Mouse (Mus musculus): Measurements from ENCODE around the gene Brwd3.
A peak's percentile ranks its signal among the peaks of the same experiment; 100 is the strongest.

The Brwd3 gene

DNA sequence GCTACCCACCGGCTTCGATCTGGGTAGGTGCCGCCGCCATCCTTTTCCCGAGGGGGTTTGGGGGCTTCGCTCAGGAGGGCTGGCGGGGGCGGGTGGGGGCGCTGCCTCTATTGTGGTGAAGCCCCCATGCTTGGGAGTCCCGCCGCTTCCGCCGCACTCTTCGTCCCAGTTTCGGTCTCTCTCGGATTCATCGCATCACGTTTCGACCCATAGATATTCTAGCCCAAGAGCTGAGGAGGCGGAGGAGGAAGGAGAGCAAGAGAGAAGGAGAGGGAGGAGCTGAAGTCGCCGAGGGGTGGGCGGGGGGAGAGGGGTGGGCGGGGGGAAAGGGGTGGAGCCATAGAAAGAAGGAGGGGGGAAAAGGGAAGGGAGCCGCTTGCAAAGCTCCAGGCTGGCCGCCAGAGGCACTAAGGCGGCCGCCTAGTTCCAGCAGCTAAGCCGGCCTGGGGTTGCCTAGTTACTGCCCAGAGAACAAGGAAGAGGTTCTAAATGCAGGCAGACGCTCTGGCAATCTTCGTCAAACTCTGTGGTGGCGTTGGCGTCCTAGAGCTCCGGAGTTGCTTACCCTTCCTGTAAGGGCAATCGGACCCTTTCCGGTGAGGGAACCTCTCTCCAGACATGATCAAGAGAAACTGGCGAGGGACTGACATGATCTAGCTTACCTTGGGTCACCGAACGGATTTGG is at the start of gene Brwd3:
Gene Brwd3, minus strand, starts transcription at position 283 of the 685 bp plus-strand sequence.
- DNase-seq (ENCODE audit: low spot score), result peak; percentile 81

GRCm38 (mm10) chrX:108862632-108863031 is 28.5 kb upstream of the Brwd3 start:
- DNase-seq (ENCODE audit: low spot score), result no peak

DNA sequence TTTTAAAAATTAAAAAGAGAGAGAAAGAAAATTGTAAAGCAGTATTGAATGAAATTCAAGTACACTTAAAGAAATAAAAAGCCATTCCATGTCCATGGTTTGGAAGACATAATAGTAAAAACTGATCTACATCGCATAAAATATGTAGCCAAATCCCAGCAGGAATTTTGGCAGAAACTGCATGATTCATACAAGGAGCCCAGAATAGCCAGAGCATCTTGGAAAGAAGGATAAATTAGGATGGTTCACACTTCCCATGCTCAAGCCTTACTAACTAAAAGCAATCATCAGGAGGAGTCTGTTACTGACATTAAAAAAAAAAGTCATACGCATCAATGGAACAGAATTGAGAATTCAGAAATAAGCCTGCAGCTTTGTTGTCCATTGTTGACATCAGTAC is 8.5 kb upstream of the Brwd3 start:
- no peak for DNase-seq (ENCODE audit: low spot score)

DNA sequence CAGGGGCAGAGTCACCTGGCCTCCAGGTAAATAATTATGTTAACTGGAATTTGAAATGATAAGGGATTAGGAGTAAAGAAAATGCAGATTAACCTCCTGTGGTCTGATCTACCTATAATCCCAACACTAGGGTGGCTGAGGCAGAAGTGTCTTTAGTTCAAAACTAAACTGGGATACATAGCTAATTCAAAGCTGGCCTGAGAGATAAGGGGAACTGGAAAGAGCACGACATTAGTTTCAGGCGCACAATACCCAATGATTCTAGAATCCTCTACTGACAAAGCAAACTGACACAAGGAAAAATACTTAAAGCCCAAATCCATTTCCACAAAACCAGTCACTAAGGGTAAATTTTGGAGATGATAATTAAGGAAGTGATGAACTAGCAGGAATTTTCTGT is 2.2 kb upstream of the Brwd3 start:
- DNase-seq (ENCODE audit: low spot score), result no peak

DNA sequence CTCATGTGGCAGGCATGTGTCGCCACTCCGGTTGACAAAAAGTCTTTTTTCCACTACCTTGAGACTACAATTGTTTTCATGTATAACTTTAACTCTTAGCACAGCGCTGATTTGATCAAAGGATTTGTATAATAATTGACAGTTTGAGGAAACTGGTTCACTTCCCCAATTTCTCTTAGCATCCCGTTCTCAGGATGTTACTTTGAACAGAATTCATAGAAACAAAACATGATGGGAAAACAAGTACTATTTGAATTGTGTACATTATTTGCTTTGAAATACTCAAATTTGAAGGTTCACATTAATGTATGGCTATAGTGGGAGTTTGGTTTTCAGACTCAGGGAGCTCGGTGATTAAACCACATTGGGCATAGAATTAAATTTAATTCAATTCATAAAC is 1.1 kb upstream of the Brwd3 start:
- no peak for DNase-seq (ENCODE audit: low spot score)

DNA sequence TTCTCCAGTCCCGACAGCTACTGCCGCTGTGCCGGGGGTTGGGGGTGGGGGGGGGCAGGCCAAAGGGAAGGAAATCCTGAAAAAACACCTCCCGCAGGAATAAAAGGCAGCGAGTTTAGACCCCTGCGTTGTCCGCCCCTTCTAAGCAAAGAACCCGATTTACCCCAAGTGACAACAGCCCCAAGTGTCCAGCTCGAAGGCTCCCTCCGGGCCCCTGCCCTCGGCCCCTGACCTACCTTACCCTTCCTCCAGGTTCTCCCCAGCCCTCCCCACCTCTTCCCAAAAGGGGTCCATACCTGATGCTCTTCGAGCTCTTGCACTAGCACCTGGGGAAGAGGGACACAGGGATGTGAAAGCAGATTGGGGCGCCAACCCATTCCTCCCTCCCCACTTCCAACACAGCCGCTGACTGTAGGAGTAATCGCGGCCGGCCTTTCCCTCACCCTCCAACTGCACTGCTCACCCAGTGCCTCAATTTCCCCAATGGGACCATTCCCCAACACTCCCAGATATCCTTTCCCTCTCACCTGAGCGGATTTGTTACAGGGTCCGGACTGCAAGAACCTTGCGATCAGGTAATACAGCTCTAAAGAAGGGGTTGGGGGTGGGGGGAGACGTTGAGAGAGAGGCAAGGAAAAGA is 671 bp downstream of the Brwd3 start:
- DNase-seq (ENCODE audit: low spot score), result no peak

- peak; percentile 75 for DNase-seq (ENCODE audit: low spot score)
Measured at GRCm38 (mm10) chrX:108832674-108833189, 1.4 kb downstream of the Brwd3 start.

- no peak for DNase-seq (ENCODE audit: low spot score)
Measured at GRCm38 (mm10) chrX:108831231-108831630, 2.9 kb downstream of the Brwd3 start.

GRCm38 (mm10) chrX:108828111-108828510 is 6.1 kb downstream of the Brwd3 start:
- DNase-seq (ENCODE audit: low spot score), result no peak

DNA sequence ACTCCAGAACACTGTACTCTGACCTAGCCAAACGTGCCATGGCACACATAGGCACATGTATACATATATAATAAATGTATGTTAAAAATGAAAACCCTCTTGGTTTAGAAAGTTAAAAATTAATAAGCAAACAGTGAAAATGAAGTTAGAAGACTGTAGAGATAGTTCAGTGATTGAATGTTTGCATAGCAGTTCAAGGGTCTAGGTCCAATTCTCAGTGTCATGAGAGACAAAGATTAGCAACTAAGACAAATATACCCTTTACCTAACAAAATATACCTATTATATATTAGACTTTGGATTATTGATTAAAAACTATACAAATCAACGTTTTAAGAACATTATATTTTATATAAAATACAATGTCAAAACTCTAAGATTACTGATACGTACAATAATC is 36.9 kb downstream of the Brwd3 start:
- DNase-seq (ENCODE audit: low spot score), result no peak

GRCm38 (mm10) chrX:108783724-108784123 is 50.4 kb downstream of the Brwd3 start:
- no peak for DNase-seq (ENCODE audit: low spot score)

GRCm38 (mm10) chrX:108731755-108732154 is 102.4 kb downstream of the Brwd3 start:
- no peak for DNase-seq (ENCODE audit: low spot score)

DNA sequence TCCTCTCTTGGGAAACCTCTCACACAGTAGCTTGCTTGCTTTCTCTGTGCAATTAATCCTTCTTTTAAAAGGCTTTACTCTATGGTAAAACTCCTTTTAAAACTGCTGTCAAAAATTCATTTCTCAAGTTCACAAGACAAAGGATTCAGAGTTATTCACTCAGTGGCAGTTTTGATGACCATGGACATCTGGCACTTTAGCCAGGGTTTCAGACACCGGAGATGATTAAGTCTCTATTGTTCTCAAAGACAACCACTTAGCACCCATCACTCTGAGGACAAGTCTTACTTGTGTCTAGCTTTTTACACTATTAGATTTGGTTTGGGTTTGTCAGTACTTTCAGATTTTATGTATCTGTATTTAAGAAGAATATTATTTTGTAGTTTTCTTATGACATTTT is 104.6 kb downstream of the Brwd3 start:
- DNase-seq (ENCODE audit: low spot score), result no peak

DNA sequence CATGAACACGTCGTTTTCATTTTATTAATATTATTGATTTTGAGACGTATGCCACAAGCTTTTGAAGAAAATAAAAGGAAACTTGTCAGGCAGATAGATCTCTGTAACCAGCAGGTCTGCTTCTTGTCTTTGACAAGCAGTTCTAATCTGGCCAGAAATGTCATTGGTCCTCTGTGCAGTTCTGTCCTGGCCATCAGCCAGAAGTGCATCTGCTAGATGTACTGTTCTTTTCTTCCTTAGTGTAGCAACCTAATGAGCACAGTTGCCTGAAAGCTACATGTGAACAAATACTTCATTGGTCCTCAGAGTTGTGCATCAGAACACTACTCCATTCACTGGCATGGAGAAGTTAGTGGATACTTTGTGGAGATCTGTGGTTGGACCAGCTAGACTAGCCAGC is 105.1 kb downstream of the Brwd3 start:
- DNase-seq (ENCODE audit: low spot score), result no peak

DNA sequence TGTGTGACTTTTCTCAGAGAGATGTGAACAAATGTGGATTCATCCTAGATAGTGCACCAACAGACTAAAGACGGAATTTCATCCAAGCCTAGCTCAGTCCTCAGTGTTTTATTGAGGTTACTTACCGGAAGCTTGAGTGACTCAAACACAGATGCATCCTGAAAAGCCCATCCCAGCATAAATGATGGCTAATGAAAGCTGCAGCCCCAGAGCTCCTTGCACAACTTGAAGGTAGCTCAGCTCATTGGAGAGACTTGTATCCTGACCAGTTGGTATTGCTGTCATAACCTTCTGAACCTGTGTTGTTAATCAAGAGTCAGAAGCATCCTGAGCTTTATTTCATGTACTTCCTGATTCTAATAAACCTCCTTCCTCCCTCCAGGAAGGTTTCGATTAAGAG is 105.8 kb downstream of the Brwd3 start:
- no peak for DNase-seq (ENCODE audit: low spot score)

DNA sequence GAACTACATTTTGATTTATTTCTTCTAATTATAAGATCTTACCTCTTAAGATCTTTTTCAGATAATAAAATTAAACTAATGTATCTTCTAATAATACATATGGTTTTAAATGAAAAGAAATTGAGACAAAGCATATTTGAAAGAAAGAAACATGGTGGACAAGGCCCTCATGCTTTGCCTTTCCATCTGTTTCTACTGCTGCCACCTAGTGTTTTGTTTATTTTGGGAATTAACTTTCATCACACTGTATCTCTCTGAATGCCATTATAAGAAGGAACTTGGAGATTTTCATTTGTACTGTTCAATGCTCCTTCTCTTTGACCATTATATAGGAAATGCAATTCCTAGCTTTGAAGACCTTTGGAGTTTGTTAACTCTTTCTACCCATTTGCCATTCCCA is 109.9 kb downstream of the Brwd3 start:
- DNase-seq (ENCODE audit: low spot score), result no peak

DNA sequence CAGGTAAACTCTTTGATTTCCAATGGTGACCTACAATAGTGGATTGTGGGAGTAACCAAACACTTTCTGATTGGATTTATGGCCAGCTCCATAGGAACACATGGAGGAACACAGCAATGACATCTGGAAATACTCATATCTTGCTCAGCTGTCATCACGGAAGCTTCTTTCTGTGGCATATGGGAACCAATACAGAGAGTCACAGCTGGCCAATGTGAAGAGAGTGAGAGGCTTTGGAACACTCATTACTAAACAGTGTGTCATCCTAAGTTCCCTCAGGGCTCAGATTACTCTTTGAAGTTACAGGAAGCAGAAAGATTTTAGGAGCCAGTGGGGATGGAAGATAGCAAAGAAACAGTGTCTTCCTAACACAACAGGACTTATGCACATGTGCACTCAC is 111.7 kb downstream of the Brwd3 start:
- DNase-seq (ENCODE audit: low spot score), result no peak

DNA sequence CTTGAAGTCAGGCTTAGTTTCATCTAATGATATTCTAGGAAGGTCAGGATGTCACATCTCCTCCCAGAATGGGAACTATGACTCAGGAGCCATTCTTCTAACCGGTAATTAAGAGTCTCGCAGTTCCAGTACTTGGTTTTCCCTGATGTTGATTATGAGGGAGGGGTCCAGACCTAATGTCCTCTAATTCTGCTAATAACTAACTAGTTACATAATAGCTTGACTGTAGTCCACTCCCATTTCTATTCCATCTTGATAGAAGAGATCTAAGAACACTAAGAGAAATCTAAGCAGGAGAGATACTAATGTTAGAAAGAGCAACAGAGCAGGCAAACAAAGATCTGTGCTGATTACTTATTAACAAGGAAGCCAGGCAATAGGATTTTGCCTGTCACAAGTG is 129.9 kb downstream of the Brwd3 start:
- no peak for DNase-seq (ENCODE audit: low spot score)

Measured in left cerebral cortex, adult 11 months (tissue).